Mouse (Mus musculus) CH12.LX (cell line): ENCODE data around the gene Trappc10.

Experiments
- E2F4 ChIP-seq: IDR thresholded peaks from 2 replicates; pipeline ENCODE4 v1.6.1; 2011; ENCODE audit warnings: low read depth, low read length, improper control_type of control experiment; ENCODE audit not compliant: insufficient replicate concordance
- EP300 ChIP-seq: IDR thresholded peaks from 2 replicates; pipeline ENCODE4 v1.6.1; 2011; ENCODE audit warnings: low read length, improper control_type of control experiment
- MAZ ChIP-seq: IDR thresholded peaks from 2 replicates; pipeline ENCODE4 v1.6.1; 2012; ENCODE audit warnings: low read depth, mild to moderate bottlenecking, inconsistent platforms, low read length, improper control_type of control experiment, moderate library complexity
- NRF1 ChIP-seq: IDR thresholded peaks from 2 replicates; pipeline ENCODE4 v1.6.1; 2014; ENCODE audit warnings: low read depth, mild to moderate bottlenecking, inconsistent platforms, low read length, improper control_type of control experiment, moderate library complexity

DNA sequence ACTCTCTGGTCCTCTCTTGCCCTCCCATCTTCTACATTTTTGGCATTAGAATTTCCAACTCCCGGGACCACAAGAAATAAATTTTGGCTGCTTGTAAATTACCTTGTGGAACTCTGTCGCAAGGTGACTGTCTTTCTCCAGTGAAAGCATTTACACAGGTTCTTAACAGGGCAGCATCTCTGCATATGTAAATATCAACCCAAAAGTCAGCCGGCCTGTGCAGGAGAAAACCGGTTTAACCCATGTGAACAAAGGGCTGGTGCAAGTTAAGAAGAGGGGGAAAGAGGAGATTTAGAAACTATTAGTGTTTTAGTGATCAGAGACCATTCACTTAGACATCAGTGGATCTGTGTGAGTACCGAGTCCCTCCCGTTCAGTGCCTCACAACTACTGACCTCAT, 15.3 kb upstream of the Trappc10 start:
- TF ChIP-seq E2F4 (no peak), NRF1 (no peak), EP300 (no peak), MAZ (no peak)
